Mouse (Mus musculus) stomach, embryonic 16.5 days (tissue): ENCODE results near the gene Lrch3. TPM values are rescaled to one million over a fixed set of nuclear protein-coding genes. Genes with fewer than 3 reads are reported as not detected.

Experiments
- ATAC-seq: fragments of 200-750 bp; cut with Nextera tagmentation; 2 replicates; pipeline ENCODE4 v1.8.0; 2017; ENCODE audit warnings: moderate number of reproducible peaks, moderate TSS enrichment; ENCODE audit not compliant: insufficient read depth, low FRiP score
- H3K27ac ChIP-seq: fragments of 300-500 bp; sonication (generic); 2 replicates; pipeline ENCODE4 v1.5.1; 2014; ENCODE audit warnings: low read length
- H3K27me3 ChIP-seq: fragments of 300-500 bp; sonication (generic); 2 replicates; pipeline ENCODE4 v1.6.1; 2014; ENCODE audit warnings: low read length, control low read depth, mixed read lengths; ENCODE audit not compliant: control insufficient read depth, insufficient read depth
- H3K36me3 ChIP-seq: fragments of 300-500 bp; sonication (generic); 2 replicates; pipeline ENCODE4 v1.6.1; 2014; ENCODE audit warnings: low read length; ENCODE audit not compliant: control insufficient read depth, insufficient read depth
- H3K4me1 ChIP-seq: fragments of 300-500 bp; sonication (generic); 2 replicates; pipeline ENCODE4 v1.6.1; 2014; ENCODE audit warnings: low read length, control low read depth, mixed read lengths; ENCODE audit not compliant: control insufficient read depth, insufficient read depth
- H3K4me2 ChIP-seq: fragments of 300-500 bp; sonication (generic); 2 replicates; pipeline ENCODE4 v1.6.1; 2014; ENCODE audit warnings: low read depth, low read length, mixed read lengths
- H3K4me3 ChIP-seq: fragments of 300-500 bp; sonication (generic); replicated peaks from 2 replicates; pipeline ENCODE4 v1.5.1; 2014; ENCODE audit warnings: mild to moderate bottlenecking, low read length
- H3K9ac ChIP-seq: fragments of 300-500 bp; sonication (generic); 2 replicates; pipeline ENCODE4 v1.6.1; 2014; ENCODE audit warnings: low read length
- H3K9me3 ChIP-seq: fragments of 300-500 bp; sonication (generic); replicated peaks from 2 replicates; pipeline ENCODE4 v1.6.1; 2016; ENCODE audit warnings: low read length, control low read depth; ENCODE audit not compliant: control insufficient read depth
- WGBS: fragments of 180-500 bp; shearing (Covaris S2); extraction: QIAGEN DNeasy Blood & Tissue Kit; methylation state at CpG from one replicate; pipeline ENCODE4 v1.1.7; 2014; 5-methylcytosine and 5-hydroxymethylcytosine counted together
- polyA plus RNA-seq: library from polyadenylated mRNA; unstranded; fragments of >200 nt; fragmentation: Nextera tagmentation; extraction: Ambion mirVana; gene quantifications from 2 replicates; pipeline ENCODE4 v1.2.1, GENCODE M21; 2015

Lrch3 gene
- polyA plus RNA-seq, 1 experiment from 2014 or later: 15.5 TPM

GRCm38 (mm10) chr16:33005216-33005615 is 91.3 kb downstream of the Lrch3 start:
- H3K27ac ChIP-seq: no peak overlapping the region
- no peak overlapping the region for H3K4me3 ChIP-seq
- peaks cover 18% of the 10 kb centered on the region for H3K36me3 ChIP-seq
- H3K9me3 ChIP-seq: no peaks in the 10 kb centered on the region
- H3K4me2 ChIP-seq: no peak overlapping the region
- H3K27me3 ChIP-seq: no peaks in the 10 kb centered on the region
- no peak overlapping the region for H3K9ac ChIP-seq
- 35% methylated on average over 9 of the region's 9 CpGs for WGBS
- peaks cover 3% of the 10 kb centered on the region; the same call in 1 of the 2 replicates for H3K4me1 ChIP-seq
- peak; percentile 10; the same call in 1 of the 2 replicates for ATAC-seq

DNA sequence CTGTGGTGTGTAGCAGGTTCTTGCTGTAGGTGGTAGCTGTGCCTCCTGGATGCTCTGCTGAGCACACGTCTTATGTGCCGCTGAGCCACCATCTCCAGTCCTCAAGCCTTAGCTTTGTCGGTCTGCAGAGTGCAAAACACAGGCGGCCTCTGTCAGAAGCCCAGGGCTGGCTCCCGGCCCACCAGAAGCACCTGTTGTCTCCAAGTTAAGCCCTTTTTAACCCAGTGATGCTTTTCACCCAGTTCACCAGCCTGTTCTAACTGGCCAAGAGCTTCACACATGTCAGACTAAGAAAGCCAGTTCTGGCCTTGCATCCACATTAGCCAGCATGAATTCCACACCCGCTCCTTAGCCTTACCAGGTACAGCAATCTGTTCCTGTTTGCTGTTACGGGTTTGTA is 93.0 kb downstream of the Lrch3 start:
- no peak overlapping the region for H3K4me2 ChIP-seq
- H3K27ac ChIP-seq: no peak overlapping the region
- H3K9ac ChIP-seq: no peak overlapping the region
- H3K4me1 ChIP-seq: peaks cover 3% of the 10 kb centered on the region; the same call in 1 of the 2 replicates
- H3K36me3 ChIP-seq: peaks cover 7% of the 10 kb centered on the region
- ATAC-seq: no peak
- no peaks in the 10 kb centered on the region for H3K27me3 ChIP-seq
- H3K4me3 ChIP-seq: no peak overlapping the region
- no peaks in the 10 kb centered on the region for H3K9me3 ChIP-seq
- WGBS: 87% methylated on average over 7 of the region's 7 CpGs

DNA sequence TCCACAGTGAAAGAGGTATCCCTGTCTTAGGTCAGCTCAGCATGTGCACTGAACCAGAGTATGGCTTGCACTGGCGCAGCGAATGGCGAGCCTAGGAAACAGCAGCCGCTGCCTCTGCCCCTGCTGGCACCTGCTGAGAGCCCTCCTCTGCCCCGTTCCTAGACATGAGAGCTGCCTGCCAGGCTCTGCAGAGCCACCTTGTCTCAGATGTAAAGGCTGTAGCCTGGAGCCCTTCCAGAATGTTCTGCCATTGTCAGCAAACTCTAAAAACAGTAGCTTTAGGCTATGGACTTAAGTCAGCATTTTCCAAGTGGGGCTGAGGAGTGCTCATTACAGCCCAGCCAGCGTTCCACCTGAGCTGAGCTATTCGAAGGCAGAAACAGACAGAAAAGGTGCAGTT is 93.5 kb downstream of the Lrch3 start:
- Histone ChIP-seq H3K9me3 (no peaks in the 10 kb centered on the region), H3K4me3 (no peak overlapping the region), H3K4me1 (peaks cover 3% of the 10 kb centered on the region; the same call in 1 of the 2 replicates), H3K4me2 (no peak overlapping the region), H3K27me3 (no peaks in the 10 kb centered on the region), H3K9ac (no peak overlapping the region), H3K27ac (no peak overlapping the region), H3K36me3 (peaks cover 7% of the 10 kb centered on the region)
- no peak for ATAC-seq
- 89% methylated on average over 7 of the region's 7 CpGs for WGBS

DNA sequence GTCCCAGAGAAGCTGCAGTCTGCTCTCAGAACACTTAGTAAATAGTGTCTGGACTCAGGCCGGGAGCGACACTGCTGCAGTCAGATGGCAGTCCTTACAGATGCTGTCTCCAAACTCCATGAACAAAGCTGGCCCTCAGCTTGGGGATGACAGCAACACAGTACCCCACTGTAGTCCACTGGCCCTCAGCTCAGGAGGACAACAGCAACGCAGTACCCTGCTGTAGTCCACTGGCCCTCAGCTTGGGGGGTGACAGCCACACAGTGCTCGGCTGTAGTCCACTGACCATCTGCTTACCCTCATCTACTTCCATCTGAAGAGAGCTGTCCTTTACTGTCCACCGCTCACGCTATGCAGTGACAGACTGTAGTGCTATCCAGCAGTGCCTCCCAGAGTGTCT is 96.3 kb downstream of the Lrch3 start:
- no peak overlapping the region for H3K4me3 ChIP-seq
- ATAC-seq: no peak
- peaks cover 18% of the 10 kb centered on the region for H3K36me3 ChIP-seq
- no peaks in the 10 kb centered on the region for H3K27me3 ChIP-seq
- H3K4me2 ChIP-seq: no peak overlapping the region
- peaks cover 3% of the 10 kb centered on the region; the same call in 1 of the 2 replicates for H3K4me1 ChIP-seq
- H3K27ac ChIP-seq: no peak overlapping the region
- WGBS: 90% methylated on average over 6 of the region's 6 CpGs
- no peaks in the 10 kb centered on the region for H3K9me3 ChIP-seq
- H3K9ac ChIP-seq: no peak overlapping the region

DNA sequence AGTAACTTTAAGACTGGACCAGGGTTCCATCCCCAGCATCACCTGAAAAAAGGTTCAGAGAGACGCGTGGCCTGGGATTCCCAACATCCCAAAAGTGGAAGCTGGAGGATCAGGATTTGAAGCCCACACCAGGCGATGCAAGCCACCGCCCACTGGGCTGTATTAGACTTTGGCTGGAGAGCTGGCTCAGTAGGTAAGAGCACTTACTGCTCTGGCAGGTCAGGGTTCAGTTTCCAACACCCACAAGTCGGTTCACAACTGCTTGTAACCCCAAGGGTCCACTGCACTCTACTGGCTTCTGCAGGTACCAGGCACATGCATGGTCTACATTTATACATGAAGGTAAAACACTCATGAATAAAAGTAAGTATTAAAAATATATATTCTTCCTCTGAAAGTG is 99.9 kb downstream of the Lrch3 start:
- Histone ChIP-seq H3K27me3 (no peaks in the 10 kb centered on the region), H3K9me3 (no peaks in the 10 kb centered on the region), H3K4me3 (no peak overlapping the region), H3K4me1 (0 out of 2 replicates have a peak, but pooled peaks cover 6% of the 10 kb centered on the region), H3K4me2 (no peak overlapping the region), H3K27ac (no peak overlapping the region), H3K9ac (no peak overlapping the region), H3K36me3 (peaks cover 14% of the 10 kb centered on the region)
- 90% methylated on average over 5 of the region's 5 CpGs for WGBS
- ATAC-seq: no peak

DNA sequence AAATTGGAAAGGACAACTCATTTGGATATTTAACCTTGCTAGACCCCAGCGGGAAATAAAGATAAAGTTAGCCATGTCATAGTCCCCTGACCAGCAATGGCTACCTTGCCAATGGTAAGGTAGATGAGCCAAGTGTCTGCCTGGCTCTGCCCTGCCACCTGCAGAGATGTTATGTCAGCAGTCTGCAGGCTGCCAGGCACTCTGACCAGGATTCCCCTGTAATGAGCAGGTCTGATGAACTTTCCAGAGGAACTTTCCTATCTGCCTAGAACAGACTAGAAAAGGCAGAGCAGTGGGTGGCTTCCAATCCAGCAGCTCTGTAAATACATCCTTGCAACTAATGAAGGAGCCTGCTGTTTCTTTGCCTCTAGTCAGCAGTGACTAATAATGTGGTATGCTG is 101.0 kb downstream of the Lrch3 start:
- Histone ChIP-seq H3K4me1 (peaks cover 6% of the 10 kb centered on the region; the same call in 1 of the 2 replicates), H3K9ac (no peak overlapping the region), H3K4me2 (no peak overlapping the region), H3K9me3 (no peaks in the 10 kb centered on the region), H3K36me3 (peaks cover 14% of the 10 kb centered on the region), H3K4me3 (no peak overlapping the region), H3K27me3 (no peaks in the 10 kb centered on the region), H3K27ac (no peak overlapping the region)
- 96% methylated on average over 1 of the region's 1 CpGs for WGBS
- no peak for ATAC-seq

- peaks cover 6% of the 10 kb centered on the region; the same call in 1 of the 2 replicates for H3K4me1 ChIP-seq
- H3K9ac ChIP-seq: no peak overlapping the region
- H3K4me2 ChIP-seq: no peak overlapping the region
- H3K9me3 ChIP-seq: no peaks in the 10 kb centered on the region
- ATAC-seq: no peak
- no peaks in the 10 kb centered on the region for H3K27me3 ChIP-seq
- WGBS: 85% methylated on average over 3 of the region's 3 CpGs
- H3K36me3 ChIP-seq: peaks cover 14% of the 10 kb centered on the region
- no peak overlapping the region for H3K4me3 ChIP-seq
- H3K27ac ChIP-seq: no peak overlapping the region
Observed at GRCm38 (mm10) chr16:33015396-33015907, 101.6 kb downstream of the Lrch3 start.

- Histone ChIP-seq H3K4me2 (no peak overlapping the region), H3K4me3 (no peak overlapping the region), H3K4me1 (peaks cover 6% of the 10 kb centered on the region; the same call in 1 of the 2 replicates), H3K27ac (no peak overlapping the region), H3K9me3 (no peaks in the 10 kb centered on the region), H3K27me3 (no peaks in the 10 kb centered on the region), H3K9ac (no peak overlapping the region), H3K36me3 (peaks cover 11% of the 10 kb centered on the region; the same call in 1 of the 2 replicates)
- no peak for ATAC-seq
- WGBS: 85% methylated on average over 2 of the region's 2 CpGs
Observed at GRCm38 (mm10) chr16:33015986-33016385, 102.1 kb downstream of the Lrch3 start.

DNA sequence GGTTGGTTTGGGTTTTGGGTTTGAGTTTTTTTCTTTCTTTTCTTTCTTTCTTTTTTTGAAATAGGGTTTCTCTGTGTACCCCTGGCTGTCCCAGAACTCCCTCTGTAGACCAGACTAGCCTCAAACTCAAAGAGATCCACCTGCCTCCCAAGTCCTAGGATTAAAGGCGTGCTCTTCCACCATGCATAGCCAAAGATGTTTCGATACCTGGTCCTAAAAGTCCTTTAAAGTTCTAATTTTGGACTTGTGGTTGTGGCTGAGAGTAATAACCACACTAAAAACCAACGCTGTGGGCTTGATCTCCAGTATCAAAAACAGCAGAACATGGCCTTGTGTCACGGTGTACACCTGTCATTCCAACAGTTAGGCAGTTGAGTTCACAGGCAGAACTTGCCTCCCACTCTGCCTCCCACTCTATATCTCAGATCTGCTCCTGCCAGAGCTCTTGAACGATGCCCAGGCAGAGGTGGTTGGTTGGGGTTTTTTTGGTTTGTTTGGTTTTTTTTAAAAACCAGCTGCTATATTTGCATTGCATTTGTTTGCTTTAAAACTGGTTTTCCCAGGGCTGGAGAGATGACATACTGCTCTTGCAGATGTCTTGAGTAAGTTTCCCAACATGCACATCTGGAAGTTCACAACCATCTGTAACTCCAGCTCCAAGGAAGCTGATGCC is 103.9 kb downstream of the Lrch3 start:
- Histone ChIP-seq H3K27me3 (no peaks in the 10 kb centered on the region), H3K27ac (no peak overlapping the region), H3K4me1 (peaks cover 6% of the 10 kb centered on the region; the same call in 1 of the 2 replicates), H3K9me3 (no peaks in the 10 kb centered on the region), H3K4me3 (no peak overlapping the region), H3K9ac (no peak overlapping the region), H3K36me3 (peaks cover 11% of the 10 kb centered on the region; the same call in 1 of the 2 replicates), H3K4me2 (no peak overlapping the region)
- WGBS: 74% methylated on average over 5 of the region's 5 CpGs
- ATAC-seq: peak; percentile 64; the same call in 1 of the 2 replicates
